Mouse (Mus musculus): ENCODE results near the gene Chac1.

DNA sequence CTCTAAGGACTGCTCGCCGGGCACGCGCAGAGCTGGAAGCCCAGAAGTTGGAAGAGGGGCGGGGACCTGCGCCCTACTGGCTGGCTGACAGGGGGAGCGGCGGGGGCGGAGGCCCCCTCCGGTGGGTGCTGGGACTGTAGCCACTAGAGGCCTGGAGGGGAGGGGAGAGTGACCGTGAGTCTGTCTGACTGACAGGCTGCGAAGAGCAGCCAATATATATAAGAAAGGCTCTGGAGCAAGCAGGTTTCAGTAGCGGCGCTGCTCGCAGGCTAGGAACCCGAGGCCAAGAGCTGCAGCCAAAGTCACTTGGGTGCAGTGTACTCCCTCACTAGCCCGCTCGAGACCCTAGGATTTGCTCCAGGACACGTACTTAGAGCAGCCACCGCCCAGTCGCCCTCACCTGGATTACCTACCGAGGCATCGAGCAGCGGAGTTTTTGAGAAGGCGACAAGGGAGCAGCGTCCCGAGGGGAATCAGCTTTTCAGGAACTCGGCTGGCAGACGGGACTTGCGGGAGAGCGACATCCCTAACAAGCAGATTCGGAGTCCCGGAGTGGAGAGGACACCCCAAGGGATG is 25.4 kb upstream of the Chac1 start, which contains the start of gene Dll4:
- TF ChIP-seq POLR2A (IDR thresholded peaks at IDR 0.05; ENCODE audit: borderline replicate concordance, insufficient read depth, low read length) (no peak), CTCF (IDR thresholded peaks at IDR 0.05; ENCODE audit: borderline replicate concordance, insufficient read depth, low read depth, low read length) (no peak)
